Mouse (Mus musculus): ENCODE results near the gene Lmcd1.

The Lmcd1 gene

GRCm38 (mm10) chr6:112287671-112288070 is 14.1 kb downstream of the Lmcd1 start:
- DNase-seq (ENCODE audit: low spot score): no peak

GRCm38 (mm10) chr6:112288271-112288670 is 14.7 kb downstream of the Lmcd1 start:
- DNase-seq (ENCODE audit: low spot score): no peak

- no peak for DNase-seq (ENCODE audit: low spot score)
Observed at GRCm38 (mm10) chr6:112291146-112291545, 17.6 kb downstream of the Lmcd1 start.

GRCm38 (mm10) chr6:112293320-112293719 is 19.8 kb downstream of the Lmcd1 start:
- no peak for DNase-seq (ENCODE audit: low spot score)

- DNase-seq (ENCODE audit: low spot score): no peak
Observed at GRCm38 (mm10) chr6:112295269-112295668, 21.7 kb downstream of the Lmcd1 start.

- no peak for DNase-seq (ENCODE audit: low spot score)
Observed at GRCm38 (mm10) chr6:112300146-112300545, 26.6 kb downstream of the Lmcd1 start.

- DNase-seq (ENCODE audit: low spot score): no peak
Observed at GRCm38 (mm10) chr6:112300633-112301032, 27.1 kb downstream of the Lmcd1 start.

GRCm38 (mm10) chr6:112302248-112302647 is 28.7 kb downstream of the Lmcd1 start:
- no peak for DNase-seq (ENCODE audit: low spot score)

GRCm38 (mm10) chr6:112302814-112303383 is 29.3 kb downstream of the Lmcd1 start:
- no peak for DNase-seq (ENCODE audit: low spot score)

GRCm38 (mm10) chr6:112304751-112305150 is 31.2 kb downstream of the Lmcd1 start:
- DNase-seq (ENCODE audit: low spot score): no peak

- no peak for DNase-seq (ENCODE audit: low spot score)
Observed at GRCm38 (mm10) chr6:112309330-112309938, 35.9 kb downstream of the Lmcd1 start.

GRCm38 (mm10) chr6:112311385-112311784 is 37.8 kb downstream of the Lmcd1 start:
- peak; percentile 11 for DNase-seq (ENCODE audit: low spot score)

- no peak for DNase-seq (ENCODE audit: low spot score)
Observed at GRCm38 (mm10) chr6:112319449-112319848, 45.9 kb downstream of the Lmcd1 start.

- no peak for DNase-seq (ENCODE audit: low spot score)
Observed at GRCm38 (mm10) chr6:112320679-112321078, 47.1 kb downstream of the Lmcd1 start.

GRCm38 (mm10) chr6:112322916-112323315 is 49.4 kb downstream of the Lmcd1 start:
- no peak for DNase-seq (ENCODE audit: low spot score)

GRCm38 (mm10) chr6:112325213-112325612 is 51.7 kb downstream of the Lmcd1 start:
- DNase-seq (ENCODE audit: low spot score): no peak

- DNase-seq (ENCODE audit: low spot score): no peak
Observed at GRCm38 (mm10) chr6:112327793-112328192, 54.2 kb downstream of the Lmcd1 start.

- DNase-seq (ENCODE audit: low spot score): no peak
Observed at GRCm38 (mm10) chr6:112330520-112331222, 57.1 kb downstream of the Lmcd1 start.

- DNase-seq (ENCODE audit: low spot score): no peak
Observed at GRCm38 (mm10) chr6:112331223-112331598, 57.7 kb downstream of the Lmcd1 start.

GRCm38 (mm10) chr6:112333930-112334329 is 60.4 kb downstream of the Lmcd1 start:
- DNase-seq (ENCODE audit: low spot score): no peak

- no peak for DNase-seq (ENCODE audit: low spot score)
Observed at GRCm38 (mm10) chr6:112337667-112338066, 64.1 kb downstream of the Lmcd1 start.

GRCm38 (mm10) chr6:112339016-112339415 is 65.5 kb downstream of the Lmcd1 start:
- no peak for DNase-seq (ENCODE audit: low spot score)

- DNase-seq (ENCODE audit: low spot score): no peak
Observed at GRCm38 (mm10) chr6:112350452-112350851, 76.9 kb downstream of the Lmcd1 start.

- DNase-seq (ENCODE audit: low spot score): no peak
Observed at GRCm38 (mm10) chr6:112359341-112359740, 85.8 kb downstream of the Lmcd1 start.
